In genomic region chr1:134151655-134152412, GRCm38 (mm10) we compare ENCODE assay signal across 8 mouse cellular contexts. TPM values are rescaled to one million over a fixed set of nuclear protein-coding genes. Genes with fewer than 3 reads are reported as not detected.
DNase-seq lines count a peak whose midpoint lies in the region; ATAC-seq lines count a peak whose summit lies in the region.

No protein-coding gene starts in this region.

- ATAC-seq in common myeloid progenitor, adult 5-6 weeks (replicated peaks; ENCODE audit: low read depth, poor library complexity, severe bottlenecking), result peak; percentile 93
- peak; percentile 94 for ATAC-seq in megakaryocyte, adult 5-6 weeks (ENCODE audit: poor library complexity, severe bottlenecking)

- DNase-seq in adipocyte (ENCODE audit: low spot score), result peak; percentile 93
- DNase-seq in gastrocnemius, adult 8-10 months (ENCODE audit: low spot score in 2 of 2), result peak; percentile 50 to 68
- DNase-seq in hindlimb bud, embryonic 11.5 days (ENCODE audit: extremely low spot score, low read depth, low spot score), result peak; percentile 96
- DNase-seq in left cerebral cortex, adult 18-20 months (ENCODE audit: low spot score in 2 of 2), result peak; percentile 81 to 87
- peak; percentile 84 to 90 for DNase-seq in right cerebral cortex, adult 2 months (ENCODE audit: low spot score in 2 of 2)
- DNase-seq in urinary bladder, postnatal 10 days (ENCODE audit: low spot score), result peak; percentile 24

RNA-seq across cellular contexts. Expression of gene Chil1, which starts 30.1 kb away (rescaled TPM):
- 3.1 and 8.3 TPM in 2 replicates for total RNA-seq in common myeloid progenitor, adult 5-6 weeks (2017)
- total RNA-seq in gastrocnemius, adult 8-10 months (2022), result 1 to 10 TPM in 3 of 4 experiments, under 1 TPM in 1; 0.24 to 2.7 (median 1.3) TPM
- 10 to 100 TPM; 16.5 to 18.4 TPM for total RNA-seq in left cerebral cortex, adult 18-20 months (2021)
- 137 and 168 TPM in 2 replicates for total RNA-seq in megakaryocyte, adult 5-6 weeks (2015)
- total RNA-seq in megakaryocyte, adult 5-6 weeks (2017), result 120 and 142 TPM in 2 replicates

RNA-seq across cellular contexts. Expression of gene Chit1, which starts 40.8 kb away (rescaled TPM):
- total RNA-seq in common myeloid progenitor, adult 5-6 weeks (2017), result 0.53 and 0.55 TPM in 2 replicates
- not detected for total RNA-seq in gastrocnemius, adult 8-10 months (2022)
- not detected for total RNA-seq in left cerebral cortex, adult 18-20 months (2021)
- 0.16 and 0.83 TPM in 2 replicates for total RNA-seq in megakaryocyte, adult 5-6 weeks (2015)
- 0.07 TPM in 1 of 2 replicates, not detected in the other for total RNA-seq in megakaryocyte, adult 5-6 weeks (2017)

RNA-seq across cellular contexts. Expression of gene Mybph, which starts 41.4 kb away (rescaled TPM):
- total RNA-seq in common myeloid progenitor, adult 5-6 weeks (2017), result not detected in 2 replicates
- 100 to 1,000 TPM; 239 to 486 (median 316) TPM for total RNA-seq in gastrocnemius, adult 8-10 months (2022)
- total RNA-seq in left cerebral cortex, adult 18-20 months (2021), result under 1 TPM in 1 of 2 experiments, not detected in 1; 0.19 TPM
- total RNA-seq in megakaryocyte, adult 5-6 weeks (2015), result 0.09 and 0.16 TPM in 2 replicates
- total RNA-seq in megakaryocyte, adult 5-6 weeks (2017), result not detected in 2 replicates

Comparison
In these comparisons a context has a peak if more than half of its experiments do, and no peak if none do; other contexts are left out.
1. Peak in every context shown above with its lines: DNase-seq and ATAC-seq.
2. DNase-seq: peak in every context shown above with its lines; median percentile 96 in hindlimb bud, embryonic 11.5 days; 93 in adipocyte; 87 in right cerebral cortex, adult 2 months; 84 in left cerebral cortex, adult 18-20 months; 59 in gastrocnemius, adult 8-10 months; 24 in urinary bladder, postnatal 10 days.
3. RNA of gene Chil1, which starts 30.1 kb away (total RNA-seq): 120 to 168 TPM in megakaryocyte, adult 5-6 weeks; 16.5 to 18.4 TPM in left cerebral cortex, adult 18-20 months, 3.1 to 8.3 TPM in common myeloid progenitor, adult 5-6 weeks and 0.24 to 2.7 TPM in gastrocnemius, adult 8-10 months; every median in the first group is over 4 times any median in the second.
4. RNA of gene Mybph, which starts 41.4 kb away (total RNA-seq): 239 to 486 TPM in gastrocnemius, adult 8-10 months; 0.19 TPM in left cerebral cortex, adult 18-20 months, 0.09 to 0.16 TPM in megakaryocyte, adult 5-6 weeks and not detected in common myeloid progenitor, adult 5-6 weeks; every median in the first group is over 100 times any median in the second.